Mouse (Mus musculus): ENCODE results near the gene Gsk3a. TPM values are rescaled to one million over a fixed set of nuclear protein-coding genes. Genes with fewer than 3 reads are reported as not detected.

Gsk3a gene
- polyA plus RNA-seq, 1 experiment from 2014 or later: 11.9 TPM

- Histone ChIP-seq H3K4me3 (peak overlapping the region; percentile 89), H3K27ac (peak overlapping the region; percentile 98), H3K4me1 (peaks cover 78% of the 10 kb centered on the region), H3K36me3 (peaks cover 6% of the 10 kb centered on the region; the same call in 1 of the 2 replicates), H3K27me3 (ENCODE audit: insufficient read depth, poor library complexity, severe bottlenecking) (no peaks in the 10 kb centered on the region), H3K9me3 (no peaks in the 10 kb centered on the region)
- WGBS: under 1% methylated on average over 53 of the region's 60 CpGs
- peak; percentile 97 for DNase-seq (ENCODE audit: low spot score)
Observed at GRCm38 (mm10) chr7:25278341-25279075, 40.9 kb upstream of the Gsk3a start.

GRCm38 (mm10) chr7:25277998-25278340 is 40.3 kb upstream of the Gsk3a start:
- H3K9me3 ChIP-seq: no peaks in the 10 kb centered on the region
- DNase-seq (ENCODE audit: low spot score): no peak
- H3K4me3 ChIP-seq: peak overlapping the region; percentile 89

GRCm38 (mm10) chr7:25277405-25277804 is 39.8 kb upstream of the Gsk3a start:
- WGBS: 86% methylated on average over 4 of the region's 4 CpGs
- Histone ChIP-seq H3K27ac (peak overlapping the region; percentile 98), H3K27me3 (ENCODE audit: insufficient read depth, poor library complexity, severe bottlenecking) (no peaks in the 10 kb centered on the region), H3K9me3 (no peaks in the 10 kb centered on the region), H3K4me1 (peaks cover 82% of the 10 kb centered on the region), H3K36me3 (peaks cover 17% of the 10 kb centered on the region), H3K4me3 (peak overlapping the region; percentile 89)
- no peak for DNase-seq (ENCODE audit: low spot score)

More at GRCm38 (mm10) chr7:25277998-25278340, 40.3 kb upstream of the Gsk3a start:
- Histone ChIP-seq H3K27me3 (ENCODE audit: insufficient read depth, poor library complexity, severe bottlenecking) (no peaks in the 10 kb centered on the region), H3K36me3 (peaks cover 11% of the 10 kb centered on the region), H3K4me1 (peaks cover 78% of the 10 kb centered on the region), H3K27ac (peak overlapping the region; percentile 98)
- WGBS: 10% methylated on average over 4 of the region's 4 CpGs

GRCm38 (mm10) chr7:25275555-25276298 is 38.1 kb upstream of the Gsk3a start:
- WGBS: 35% methylated on average over 9 of the region's 9 CpGs
- peaks cover 74% of the 10 kb centered on the region for H3K4me1 ChIP-seq
- H3K27ac ChIP-seq: peak overlapping the region; percentile 75
- H3K27me3 ChIP-seq (ENCODE audit: insufficient read depth, poor library complexity, severe bottlenecking): no peaks in the 10 kb centered on the region
- DNase-seq (ENCODE audit: low spot score): peak; percentile 71
- H3K36me3 ChIP-seq: peaks cover 34% of the 10 kb centered on the region
- no peaks in the 10 kb centered on the region for H3K9me3 ChIP-seq
- peak overlapping the region; percentile 16; the same call in 1 of the 2 replicates for H3K4me3 ChIP-seq

GRCm38 (mm10) chr7:25274996-25275395 is 37.3 kb upstream of the Gsk3a start:
- Histone ChIP-seq H3K4me3 (no peak overlapping the region), H3K4me1 (peaks cover 74% of the 10 kb centered on the region), H3K27me3 (ENCODE audit: insufficient read depth, poor library complexity, severe bottlenecking) (no peaks in the 10 kb centered on the region), H3K9me3 (no peaks in the 10 kb centered on the region), H3K36me3 (peaks cover 35% of the 10 kb centered on the region), H3K27ac (peak overlapping the region; percentile 75; the same call in 1 of the 2 replicates)
- WGBS: 86% methylated on average over 3 of the region's 3 CpGs
- no peak for DNase-seq (ENCODE audit: low spot score)

- H3K4me3 ChIP-seq: no peak overlapping the region
- H3K27me3 ChIP-seq (ENCODE audit: insufficient read depth, poor library complexity, severe bottlenecking): no peaks in the 10 kb centered on the region
- no peaks in the 10 kb centered on the region for H3K9me3 ChIP-seq
- no peak for DNase-seq (ENCODE audit: low spot score)
- H3K4me1 ChIP-seq: peaks cover 74% of the 10 kb centered on the region
- WGBS: 51% methylated on average over 5 of the region's 5 CpGs
- H3K27ac ChIP-seq: peak overlapping the region; percentile 31; the same call in 1 of the 2 replicates
- peaks cover 35% of the 10 kb centered on the region for H3K36me3 ChIP-seq
Observed at GRCm38 (mm10) chr7:25274571-25274970, 36.9 kb upstream of the Gsk3a start.

- 80% methylated on average over 22 of the region's 22 CpGs for WGBS
- H3K36me3 ChIP-seq: peaks cover 35% of the 10 kb centered on the region
- no peaks in the 10 kb centered on the region for H3K9me3 ChIP-seq
- H3K4me3 ChIP-seq: peak overlapping the region; percentile 16
- peaks cover 78% of the 10 kb centered on the region for H3K4me1 ChIP-seq
- no peaks in the 10 kb centered on the region for H3K27me3 ChIP-seq (ENCODE audit: insufficient read depth, poor library complexity, severe bottlenecking)
- DNase-seq (ENCODE audit: low spot score): no peak
- H3K27ac ChIP-seq: peak overlapping the region; percentile 69; the same call in 1 of the 2 replicates
Observed at GRCm38 (mm10) chr7:25273259-25274241, 35.9 kb upstream of the Gsk3a start.

- DNase-seq (ENCODE audit: low spot score): no peak
Observed at GRCm38 (mm10) chr7:25272445-25273258, 35.0 kb upstream of the Gsk3a start.

GRCm38 (mm10) chr7:25271651-25272444 is 34.2 kb upstream of the Gsk3a start:
- Histone ChIP-seq H3K4me3 (no peak overlapping the region), H3K36me3 (peaks cover 35% of the 10 kb centered on the region), H3K9me3 (no peaks in the 10 kb centered on the region), H3K27ac (no peak overlapping the region), H3K4me1 (peaks cover 71% of the 10 kb centered on the region), H3K27me3 (ENCODE audit: insufficient read depth, poor library complexity, severe bottlenecking) (no peaks in the 10 kb centered on the region)
- 80% methylated on average over 30 of the region's 30 CpGs for WGBS
- no peak for DNase-seq (ENCODE audit: low spot score)

More at GRCm38 (mm10) chr7:25272445-25273258, 35.0 kb upstream of the Gsk3a start:
- H3K9me3 ChIP-seq: no peaks in the 10 kb centered on the region
- H3K4me3 ChIP-seq: peak overlapping the region; percentile 15; the same call in 1 of the 2 replicates
- H3K27ac ChIP-seq: no peak overlapping the region; the same call in 1 of the 2 replicates
- H3K27me3 ChIP-seq (ENCODE audit: insufficient read depth, poor library complexity, severe bottlenecking): no peaks in the 10 kb centered on the region
- WGBS: 81% methylated on average over 38 of the region's 38 CpGs
- peaks cover 35% of the 10 kb centered on the region for H3K36me3 ChIP-seq
- peaks cover 77% of the 10 kb centered on the region for H3K4me1 ChIP-seq

GRCm38 (mm10) chr7:25270652-25271633 is 33.3 kb upstream of the Gsk3a start:
- peaks cover 69% of the 10 kb centered on the region for H3K4me1 ChIP-seq
- H3K36me3 ChIP-seq: peaks cover 35% of the 10 kb centered on the region
- no peak for DNase-seq (ENCODE audit: low spot score)
- 0 out of 2 replicates have a peak overlapping the region, but pooled peaks have one; percentile 7 for H3K27ac ChIP-seq
- H3K9me3 ChIP-seq: no peaks in the 10 kb centered on the region
- no peak overlapping the region for H3K4me3 ChIP-seq
- 86% methylated on average over 35 of the region's 35 CpGs for WGBS
- no peaks in the 10 kb centered on the region for H3K27me3 ChIP-seq (ENCODE audit: insufficient read depth, poor library complexity, severe bottlenecking)

Data from heart, embryonic 10.5 days (tissue).